ENCODE assay signal across 20 mouse cellular contexts in the genomic region with DNA sequence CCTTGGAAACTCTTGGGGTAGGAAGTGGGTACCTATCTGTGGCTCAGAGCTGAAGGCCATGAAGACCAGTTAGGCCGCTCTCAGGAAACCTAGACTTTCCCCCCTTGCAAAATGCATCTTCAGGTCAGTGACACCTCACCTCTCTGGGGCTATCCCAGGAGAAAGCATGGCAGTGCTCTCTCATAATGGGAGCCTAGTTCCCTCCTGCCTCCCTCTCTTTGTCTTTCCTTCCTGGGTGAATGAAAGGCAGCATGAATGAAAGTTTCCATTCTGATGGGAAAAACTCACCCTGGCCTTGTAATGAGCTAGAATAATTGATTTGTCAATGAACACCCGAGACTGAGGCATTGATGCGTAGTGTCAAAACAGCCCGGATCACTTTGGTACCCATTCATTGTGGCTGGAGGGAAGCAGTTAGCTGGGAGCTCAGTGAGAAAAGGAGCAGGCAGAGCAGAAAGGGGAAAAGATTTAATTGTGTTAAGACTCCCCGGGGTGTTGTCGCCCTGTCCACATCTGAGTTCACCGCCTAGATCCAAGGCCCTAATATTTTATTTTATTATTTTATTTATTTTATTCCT. TPM values are rescaled to one million over a fixed set of nuclear protein-coding genes. Genes with fewer than 3 reads are reported as not detected.
DNase-seq lines count a peak whose midpoint lies in the region; ATAC-seq lines count a peak whose summit lies in the region.
"Had no signal": no experiment of that assay in that cellular context is flagged by ENCODE, and none has a peak within 500 bp of the region (broad histone marks: within the 10 kb centered on the region; RNA-seq: fewer than 3 reads in every experiment).

No protein-coding gene starts in this region.

- no peak overlapping the region for H3K4me3 ChIP-seq in hindbrain, embryonic 12.5 days
- H3K4me3 ChIP-seq in hindbrain, embryonic 16.5 days (ENCODE audit: low read length) = no peak overlapping the region
- H3K4me3 ChIP-seq in forebrain, embryonic 13.5 days = no peak overlapping the region
- H3K4me3 ChIP-seq in midbrain, embryonic 14.5 days (replicated peaks; ENCODE audit: low read depth, low read length) = no peak overlapping the region
- H3K4me3 ChIP-seq: heart, embryonic 10.5 days; limb, embryonic 10.5 days had no signal

- H3K9me3 ChIP-seq in hindbrain, embryonic 12.5 days (replicated peaks) = no peaks in the 10 kb centered on the region
- H3K9me3 ChIP-seq in hindbrain, embryonic 16.5 days (ENCODE audit: control insufficient read depth, low read length) = no peaks in the 10 kb centered on the region
- H3K9me3 ChIP-seq in forebrain, embryonic 13.5 days (replicated peaks) = no peaks in the 10 kb centered on the region
- H3K9me3 ChIP-seq in midbrain, embryonic 14.5 days (ENCODE audit: control insufficient read depth, low read length) = no peaks in the 10 kb centered on the region
- H3K9me3 ChIP-seq: heart, embryonic 10.5 days; limb, embryonic 10.5 days had no signal

- no peak overlapping the region for H3K9ac ChIP-seq in hindbrain, embryonic 12.5 days
- no peak overlapping the region for H3K9ac ChIP-seq in hindbrain, embryonic 16.5 days (ENCODE audit: low read depth, low read length)
- no peak overlapping the region for H3K9ac ChIP-seq in forebrain, embryonic 13.5 days
- no peak overlapping the region for H3K9ac ChIP-seq in midbrain, embryonic 14.5 days (replicated peaks; ENCODE audit: low read length)
- H3K9ac ChIP-seq: liver, postnatal 0 days had no signal

- peaks cover 10% of the 10 kb centered on the region for H3K4me1 ChIP-seq in hindbrain, embryonic 12.5 days
- no peaks in the 10 kb centered on the region; the same call in 1 of the 2 replicates for H3K4me1 ChIP-seq in hindbrain, embryonic 16.5 days (ENCODE audit: control insufficient read depth, insufficient read depth, low read depth, low read length)
- peaks cover 43% of the 10 kb centered on the region for H3K4me1 ChIP-seq in forebrain, embryonic 13.5 days
- 0 out of 2 replicates have a peak, but pooled peaks cover 8% of the 10 kb centered on the region for H3K4me1 ChIP-seq in midbrain, embryonic 14.5 days (ENCODE audit: control insufficient read depth, insufficient read depth, low read length)

- 41% methylated on average over 7 of the region's 7 CpGs for WGBS in hindbrain, embryonic 12.5 days
- 25% methylated on average over 7 of the region's 7 CpGs for WGBS in hindbrain, embryonic 16.5 days
- WGBS in forebrain, embryonic 13.5 days = 6% methylated on average over 7 of the region's 7 CpGs
- WGBS in midbrain, embryonic 14.5 days = 21% methylated on average over 7 of the region's 7 CpGs

- no peak overlapping the region for H3K4me2 ChIP-seq in hindbrain, embryonic 12.5 days (replicated peaks)
- H3K4me2 ChIP-seq in hindbrain, embryonic 16.5 days (ENCODE audit: low read length) = no peak overlapping the region
- H3K4me2 ChIP-seq in forebrain, embryonic 13.5 days = 0 out of 2 replicates have a peak overlapping the region, but pooled peaks have one; percentile 14
- H3K4me2 ChIP-seq in midbrain, embryonic 14.5 days (ENCODE audit: low read length) = no peak overlapping the region

- no peaks in the 10 kb centered on the region for H3K27me3 ChIP-seq in hindbrain, embryonic 12.5 days
- no peaks in the 10 kb centered on the region for H3K27me3 ChIP-seq in hindbrain, embryonic 16.5 days (replicated peaks; ENCODE audit: control insufficient read depth, insufficient read depth, low read length)
- H3K27me3 ChIP-seq in forebrain, embryonic 13.5 days = no peaks in the 10 kb centered on the region
- H3K27me3 ChIP-seq in midbrain, embryonic 14.5 days (ENCODE audit: control insufficient read depth, insufficient read depth, low read length) = no peaks in the 10 kb centered on the region

- ATAC-seq in hindbrain, embryonic 12.5 days (ENCODE audit: low FRiP score) = peak; percentile 58
- ATAC-seq in hindbrain, embryonic 16.5 days = no peak
- peak; percentile 84 for ATAC-seq in forebrain, embryonic 13.5 days
- no peak for ATAC-seq in midbrain, embryonic 14.5 days (ENCODE audit: low FRiP score, low TSS enrichment)
- ATAC-seq: liver, postnatal 0 days had no signal

- H3K27ac ChIP-seq in hindbrain, embryonic 12.5 days = no peak overlapping the region
- H3K27ac ChIP-seq in hindbrain, embryonic 16.5 days (ENCODE audit: low read depth, low read length) = no peak overlapping the region
- H3K27ac ChIP-seq in forebrain, embryonic 13.5 days = peak overlapping the region; percentile 76
- H3K27ac ChIP-seq in midbrain, embryonic 14.5 days (replicated peaks; ENCODE audit: low read depth, low read length) = no peak overlapping the region
- H3K27ac ChIP-seq: heart, embryonic 10.5 days; limb, embryonic 10.5 days; stomach, postnatal 0 days had no signal

- peak; percentile 28 for DNase-seq in embryo, embryonic 11 days
- DNase-seq in midbrain, embryonic 14.5 days = peak; percentile 31
- DNase-seq in thymus, postnatal 4 days = no peak
- DNase-seq in layer of hippocampus, adult 11-12 months (ENCODE audit: low spot score) = no peak
- DNase-seq: cerebellum, adult 2 months; cerebellum, postnatal 36 days; gastrocnemius, postnatal 36 days; kidney, adult 8-10 months; kidney, postnatal 14 days; layer of hippocampus, adult 9-11 months; liver, postnatal 0 days; lung, postnatal 10 days had no signal

- H3K36me3 ChIP-seq in hindbrain, embryonic 12.5 days = no peaks in the 10 kb centered on the region
- no peaks in the 10 kb centered on the region for H3K36me3 ChIP-seq in hindbrain, embryonic 16.5 days (ENCODE audit: control insufficient read depth, insufficient read depth, low read length)
- H3K36me3 ChIP-seq in forebrain, embryonic 13.5 days (ENCODE audit: poor library complexity, severe bottlenecking) = no peaks in the 10 kb centered on the region
- no peaks in the 10 kb centered on the region for H3K36me3 ChIP-seq in midbrain, embryonic 14.5 days (ENCODE audit: control insufficient read depth, insufficient read depth, low read length)
- H3K36me3 ChIP-seq: heart, embryonic 10.5 days; limb, embryonic 10.5 days had no signal

RNA-seq across cellular contexts. Expression of gene Nog, which starts 42.7 kb away (rescaled TPM):
- 7.7 and 9.8 TPM in 2 replicates for polyA plus RNA-seq in hindbrain, embryonic 12.5 days (2016; fragmentation: Nextera tagmentation; extraction: Ambion mirVana)
- 2.8 and 3.6 TPM in 2 replicates for polyA plus RNA-seq in hindbrain, embryonic 16.5 days (2015; fragmentation: Nextera tagmentation; extraction: Ambion mirVana)
- 2.6 and 3.3 TPM in 2 replicates for polyA plus RNA-seq in forebrain, embryonic 13.5 days (2015; fragmentation: Nextera tagmentation; extraction: Ambion mirVana)
- polyA plus RNA-seq in midbrain, embryonic 14.5 days (2014; fragmentation: Nextera tagmentation; extraction: Ambion mirVana) = 4.3 and 5.2 TPM in 2 replicates
- polyA plus RNA-seq: heart, postnatal 0 days; liver, adult 2 months; liver, postnatal 0 days had no signal

Comparison
In these comparisons a context has a peak if more than half of its experiments do, and no peak if none do; other contexts are left out.
1. ATAC-seq: peak in hindbrain, embryonic 12.5 days (single experiment) and forebrain, embryonic 13.5 days (single experiment); none in hindbrain, embryonic 16.5 days (single experiment) and midbrain, embryonic 14.5 days (single experiment).
2. DNase-seq: peak in embryo, embryonic 11 days (single experiment) and midbrain, embryonic 14.5 days (single experiment); none in thymus, postnatal 4 days (single experiment) and layer of hippocampus, adult 11-12 months (single experiment).